Mouse (Mus musculus) liver, embryonic 16.5 days (tissue): ENCODE measurements around the gene Cwc25. TPM values are rescaled to one million over a fixed set of nuclear protein-coding genes. Genes with fewer than 3 reads are reported as not detected.

Experiments
- ATAC-seq: fragments of 200-750 bp; cut with Nextera tagmentation; 2 replicates; pipeline ENCODE4 v1.8.0; 2017; ENCODE audit warnings: low read depth, mild to moderate bottlenecking, moderate number of reproducible peaks, moderate library complexity
- H3K27ac ChIP-seq: fragments of 300-500 bp; sonication (generic); 2 replicates; pipeline ENCODE4 v1.5.1; 2014; ENCODE audit warnings: mild to moderate bottlenecking, low read length
- H3K27me3 ChIP-seq: fragments of 300-500 bp; sonication (generic); 2 replicates; pipeline ENCODE4 v1.6.1; 2014; ENCODE audit warnings: low read depth, low read length, mixed read lengths; ENCODE audit not compliant: control insufficient read depth, insufficient read depth
- H3K36me3 ChIP-seq: fragments of 300-500 bp; sonication (generic); 2 replicates; pipeline ENCODE4 v1.6.1; 2014; ENCODE audit warnings: mild to moderate bottlenecking; ENCODE audit not compliant: control insufficient read depth, insufficient read depth
- H3K4me1 ChIP-seq: fragments of 300-500 bp; sonication (generic); 2 replicates; pipeline ENCODE4 v1.6.1; 2014; ENCODE audit warnings: low read depth, low read length, mixed read lengths; ENCODE audit not compliant: control insufficient read depth
- H3K4me2 ChIP-seq: fragments of 300-500 bp; sonication (generic); 2 replicates; pipeline ENCODE4 v1.6.1; 2014; ENCODE audit warnings: low read depth, low read length, mixed read lengths
- H3K4me3 ChIP-seq: fragments of 300-500 bp; sonication (generic); 2 replicates; pipeline ENCODE4 v1.5.1; 2014; ENCODE audit warnings: low read depth, mild to moderate bottlenecking, low read length
- H3K9ac ChIP-seq: fragments of 300-500 bp; sonication (generic); 2 replicates; pipeline ENCODE4 v1.6.1; 2014; ENCODE audit warnings: low read depth, low read length
- H3K9me3 ChIP-seq: fragments of 300-500 bp; sonication (generic); replicated peaks from 2 replicates; pipeline ENCODE4 v1.6.1; 2016; ENCODE audit warnings: low read length; ENCODE audit not compliant: control insufficient read depth
- WGBS: fragments of 180-500 bp; shearing (Covaris S2); extraction: QIAGEN DNeasy Blood & Tissue Kit; methylation state at CpG from one replicate; pipeline ENCODE4 v1.1.7; 2014; ENCODE audit not compliant: insufficient replicate concordance; 5-methylcytosine and 5-hydroxymethylcytosine counted together
- microRNA-seq: library from miRNA; unstranded; fragments of <30 nt; microRNA quantifications from one replicate; pipeline ENCODE4, GENCODE M21; 2016
- polyA plus RNA-seq: library from polyadenylated mRNA; unstranded; fragments of >200 nt; fragmentation: Nextera tagmentation; extraction: Ambion mirVana; gene quantifications from 2 replicates; pipeline ENCODE4 v1.2.1, GENCODE M21; 2015

The Cwc25 gene
- polyA plus RNA-seq, 1 experiment from 2014 or later: 5.4 TPM

DNA sequence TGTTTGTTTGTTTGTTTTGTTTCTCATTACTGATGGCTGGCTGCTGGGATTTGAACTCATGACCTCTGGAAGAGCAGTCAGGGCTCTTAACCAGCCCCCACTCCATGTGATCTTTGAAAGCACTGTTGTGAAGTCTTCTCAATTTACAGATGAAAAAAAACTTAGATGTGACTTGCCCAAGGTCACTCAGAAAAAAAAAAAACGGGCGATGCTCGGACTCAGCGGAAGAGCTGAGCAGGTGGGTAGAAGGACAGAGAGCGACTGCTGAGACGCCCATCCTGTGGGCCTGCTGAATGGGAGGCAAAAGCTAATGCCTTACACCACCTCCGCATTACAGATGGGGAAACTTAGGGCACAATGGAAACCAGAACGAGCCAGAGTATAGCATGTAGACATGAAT is 69.7 kb downstream of the Cwc25 start:
- Histone ChIP-seq H3K27me3 (peaks cover 41% of the 10 kb centered on the region), H3K27ac (no peak overlapping the region), H3K4me2 (no peak overlapping the region), H3K4me3 (no peak overlapping the region), H3K4me1 (peaks cover 3% of the 10 kb centered on the region), H3K9me3 (no peaks in the 10 kb centered on the region), H3K36me3 (no peaks in the 10 kb centered on the region), H3K9ac (no peak overlapping the region)
- 70% methylated on average over 8 of the region's 8 CpGs for WGBS
- ATAC-seq: no peak

DNA sequence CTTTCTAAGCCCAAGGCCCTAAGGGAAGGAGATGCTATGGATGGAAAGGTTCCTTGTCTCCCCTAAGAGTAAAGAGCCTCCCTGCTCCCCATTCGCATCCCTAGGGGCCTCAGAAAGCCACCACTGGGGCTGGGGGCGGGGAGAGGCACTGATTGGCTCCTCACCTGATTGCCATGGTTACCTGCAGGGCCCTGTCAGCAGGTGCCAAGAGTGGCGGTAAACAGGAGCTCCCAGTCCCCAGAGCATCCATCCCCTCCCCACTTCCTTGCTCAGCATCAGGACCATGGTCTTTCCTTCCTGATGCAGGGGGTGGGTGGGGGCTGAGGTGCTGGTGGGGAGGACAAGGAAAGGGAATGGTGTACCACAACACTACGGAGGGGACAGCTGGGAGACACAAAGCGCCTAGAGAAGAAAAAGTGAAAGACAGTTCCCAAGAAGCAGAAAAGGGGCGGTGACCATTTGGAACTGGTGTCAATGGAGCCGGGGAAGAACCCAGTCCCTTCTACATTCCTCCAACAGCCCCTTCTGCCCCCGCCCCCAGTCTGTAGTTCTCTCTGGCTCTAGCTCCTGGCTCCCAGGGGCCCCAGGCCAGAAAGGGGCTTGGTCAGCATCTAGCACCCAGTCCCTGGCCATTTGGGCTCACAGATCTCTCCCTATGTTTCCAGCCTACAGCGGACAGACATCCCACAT is 70.5 kb downstream of the Cwc25 start:
- Histone ChIP-seq H3K36me3 (no peaks in the 10 kb centered on the region), H3K9ac (no peak overlapping the region), H3K4me2 (no peak overlapping the region), H3K27ac (0 out of 2 replicates have a peak overlapping the region, but pooled peaks have one; percentile 22), H3K9me3 (no peaks in the 10 kb centered on the region), H3K4me3 (no peak overlapping the region), H3K4me1 (peaks cover 3% of the 10 kb centered on the region; the same call in 1 of the 2 replicates), H3K27me3 (peaks cover 33% of the 10 kb centered on the region)
- 59% methylated on average over 9 of the region's 9 CpGs for WGBS
- ATAC-seq: no peak

Small RNAs within 50 kb of the gene (microRNA-seq; reads per million reads assigned to microRNA genes)
- gene Mir8102: not detected

Other genes starting within 250 kb of the Cwc25 start
- not detected in 2 replicates for gene Srcin1, start 190.4 kb downstream of the Cwc25 start, polyA plus RNA-seq
- gene Epop, start 136.9 kb downstream of the Cwc25 start, polyA plus RNA-seq: 0.11 and 0.24 TPM in 2 replicates
- 0.16 and 0.21 TPM in 2 replicates for gene Mllt6, start 103.1 kb downstream of the Cwc25 start, polyA plus RNA-seq
- gene Cisd3, start 80.7 kb downstream of the Cwc25 start, polyA plus RNA-seq: 16.5 and 19.8 TPM in 2 replicates
- 1.6 and 2.1 TPM in 2 replicates for gene Pcgf2, start 66.1 kb downstream of the Cwc25 start, polyA plus RNA-seq
- 200 and 219 TPM in 2 replicates for gene Psmb3, start 63.2 kb downstream of the Cwc25 start, polyA plus RNA-seq
- gene Pip4k2b, start 21.9 kb downstream of the Cwc25 start, polyA plus RNA-seq: 0.35 and 0.65 TPM in 2 replicates
- gene 1700001P01Rik, start 9.4 kb upstream of the Cwc25 start, polyA plus RNA-seq: not detected in 2 replicates
- gene Rpl23, start 15.9 kb upstream of the Cwc25 start, polyA plus RNA-seq: 232 and 261 TPM in 2 replicates
- 32.3 and 38.3 TPM in 2 replicates for gene Lasp1, start 32.4 kb upstream of the Cwc25 start, polyA plus RNA-seq
- gene B230217C12Rik, start 74.2 kb upstream of the Cwc25 start, polyA plus RNA-seq: 0.19 and 0.36 TPM in 2 replicates
- 0.39 TPM in 2 replicates for gene Fbxo47, start 117.6 kb upstream of the Cwc25 start, polyA plus RNA-seq
- gene Plxdc1, start 219.9 kb upstream of the Cwc25 start, polyA plus RNA-seq: 0.65 and 1.2 TPM in 2 replicates
- 7.4 and 8.3 TPM in 2 replicates for gene Arl5c, start 229.6 kb upstream of the Cwc25 start, polyA plus RNA-seq